Mouse (Mus musculus) lung, embryonic 15.5 days (tissue): ENCODE measurements around the gene Sh3bgrl2. TPM values are rescaled to one million over a fixed set of nuclear protein-coding genes. Genes with fewer than 3 reads are reported as not detected.
"Not testable (repeated sequence)": the region's sequence is repeated elsewhere in the genome, so short reads cannot be mapped to it uniquely, and the experiment has no call there.

Experiments
- ATAC-seq: fragments of 200-750 bp; cut with Nextera tagmentation; 2 replicates; pipeline ENCODE4 v1.8.0; 2017; ENCODE audit warnings: moderate number of reproducible peaks, borderline replicate concordance; ENCODE audit not compliant: low FRiP score, low TSS enrichment; ENCODE audit errors: extremely low read depth
- H3K27ac ChIP-seq: fragments of 300-500 bp; sonication (generic); 2 replicates; pipeline ENCODE4 v1.5.1; 2015; ENCODE audit warnings: moderate library complexity, mild to moderate bottlenecking, inconsistent platforms
- H3K27me3 ChIP-seq: fragments of 300-500 bp; sonication (generic); 2 replicates; pipeline ENCODE4 v1.6.1; 2015; ENCODE audit warnings: inconsistent platforms
- H3K36me3 ChIP-seq: fragments of 300-500 bp; sonication (generic); 2 replicates; pipeline ENCODE4 v1.6.1; 2015; ENCODE audit warnings: inconsistent platforms
- H3K4me1 ChIP-seq: fragments of 300-500 bp; sonication (generic); 2 replicates; pipeline ENCODE4 v1.6.1; 2015; ENCODE audit warnings: inconsistent platforms
- H3K4me2 ChIP-seq: fragments of 300-500 bp; sonication (generic); 2 replicates; pipeline ENCODE4 v1.6.1; 2015; ENCODE audit warnings: inconsistent platforms, mild to moderate bottlenecking, moderate library complexity
- H3K4me3 ChIP-seq: fragments of 300-500 bp; sonication (generic); 2 replicates; pipeline ENCODE4 v1.5.1; 2015; ENCODE audit warnings: mild to moderate bottlenecking, inconsistent platforms
- H3K9ac ChIP-seq: fragments of 300-500 bp; sonication (generic); 2 replicates; pipeline ENCODE4 v1.6.1; 2015; ENCODE audit warnings: inconsistent platforms
- H3K9me3 ChIP-seq: fragments of 300-500 bp; sonication (generic); 2 replicates; pipeline ENCODE4 v1.6.1; 2016; ENCODE audit warnings: inconsistent platforms
- WGBS: fragments of 180-500 bp; shearing (Covaris S2); methylation state at CpG from one replicate; pipeline ENCODE4 v1.1.7; 2015; 5-methylcytosine and 5-hydroxymethylcytosine counted together
- polyA plus RNA-seq: library from polyadenylated mRNA; unstranded; fragments of >200 nt; fragmentation: Nextera tagmentation; extraction: Ambion mirVana; gene quantifications from 2 replicates; pipeline ENCODE4 v1.2.1, GENCODE M21; 2015

Sh3bgrl2 gene
- polyA plus RNA-seq = 41.3 and 47.2 TPM in 2 replicates

GRCm38 (mm10) chr9:83547830-83548689 is at the start of gene Sh3bgrl2:
Sh3bgrl2 (plus strand) TSS chr9:83548327.
- no peaks in the 10 kb centered on the region for H3K27me3 ChIP-seq
- peak; percentile 94 for ATAC-seq
- H3K4me3 ChIP-seq = peak within 1 kb of the TSS; percentile 73
- H3K4me1 ChIP-seq = peaks cover 7% of the 10 kb centered on the region; the same call in 1 of the 2 replicates
- 2% methylated on average over 73 of the region's 76 CpGs for WGBS
- no peaks in the 10 kb centered on the region for H3K36me3 ChIP-seq
- peak within 1 kb of the TSS; percentile 82 for H3K4me2 ChIP-seq
- no peaks in the 10 kb centered on the region for H3K9me3 ChIP-seq
- peak within 1 kb of the TSS; percentile 59 for H3K9ac ChIP-seq
- H3K27ac ChIP-seq = 0 out of 2 replicates have a peak within 1 kb of the TSS, but pooled peaks have one; percentile 37

GRCm38 (mm10) chr9:83519081-83519480 is 29.0 kb upstream of the Sh3bgrl2 start:
- not testable (repeated sequence) for H3K27ac ChIP-seq, ATAC-seq, H3K4me1 ChIP-seq, H3K27me3 ChIP-seq, H3K9me3 ChIP-seq, H3K4me2 ChIP-seq, H3K4me3 ChIP-seq, H3K9ac ChIP-seq, H3K36me3 ChIP-seq
- WGBS = 72% methylated on average over 5 of the region's 5 CpGs

DNA sequence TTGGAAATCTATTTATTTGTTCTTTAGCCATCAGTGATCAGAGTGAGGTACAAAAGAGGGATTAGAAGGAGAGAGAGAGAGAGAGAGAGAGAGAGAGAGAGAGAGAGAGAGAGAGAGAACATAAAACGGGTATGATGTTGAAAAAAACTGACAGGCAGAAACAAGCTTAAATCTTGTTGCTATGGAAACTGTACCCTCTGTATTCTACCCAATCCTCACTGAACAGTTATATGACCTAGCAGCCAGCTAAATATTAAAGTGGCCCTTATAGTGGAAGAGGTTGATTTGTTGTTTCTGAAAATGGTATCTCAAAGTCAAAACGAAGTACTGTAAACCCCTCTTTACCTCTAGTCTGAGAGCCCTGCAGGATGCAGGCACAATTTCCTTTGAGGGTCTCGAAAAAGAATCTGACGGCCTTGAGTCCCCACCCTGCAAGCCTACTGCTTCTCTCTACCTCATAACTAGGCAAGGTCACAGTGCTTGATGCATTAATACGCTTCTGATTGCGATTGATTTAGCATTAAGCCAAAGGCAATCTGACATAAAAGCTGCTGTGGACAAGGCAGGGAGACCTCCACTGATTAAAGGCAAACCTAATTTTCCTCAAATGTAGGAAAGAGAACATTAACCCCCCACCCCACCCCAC is 28.5 kb upstream of the Sh3bgrl2 start:
- Histone ChIP-seq H3K36me3 (no peaks in the 10 kb centered on the region), H3K9me3 (no peaks in the 10 kb centered on the region), H3K4me3 (no peak overlapping the region), H3K27ac (no peak overlapping the region), H3K27me3 (no peaks in the 10 kb centered on the region), H3K9ac (no peak overlapping the region), H3K4me1 (no peaks in the 10 kb centered on the region), H3K4me2 (no peak overlapping the region)
- 72% methylated on average over 6 of the region's 6 CpGs for WGBS
- no peak for ATAC-seq

DNA sequence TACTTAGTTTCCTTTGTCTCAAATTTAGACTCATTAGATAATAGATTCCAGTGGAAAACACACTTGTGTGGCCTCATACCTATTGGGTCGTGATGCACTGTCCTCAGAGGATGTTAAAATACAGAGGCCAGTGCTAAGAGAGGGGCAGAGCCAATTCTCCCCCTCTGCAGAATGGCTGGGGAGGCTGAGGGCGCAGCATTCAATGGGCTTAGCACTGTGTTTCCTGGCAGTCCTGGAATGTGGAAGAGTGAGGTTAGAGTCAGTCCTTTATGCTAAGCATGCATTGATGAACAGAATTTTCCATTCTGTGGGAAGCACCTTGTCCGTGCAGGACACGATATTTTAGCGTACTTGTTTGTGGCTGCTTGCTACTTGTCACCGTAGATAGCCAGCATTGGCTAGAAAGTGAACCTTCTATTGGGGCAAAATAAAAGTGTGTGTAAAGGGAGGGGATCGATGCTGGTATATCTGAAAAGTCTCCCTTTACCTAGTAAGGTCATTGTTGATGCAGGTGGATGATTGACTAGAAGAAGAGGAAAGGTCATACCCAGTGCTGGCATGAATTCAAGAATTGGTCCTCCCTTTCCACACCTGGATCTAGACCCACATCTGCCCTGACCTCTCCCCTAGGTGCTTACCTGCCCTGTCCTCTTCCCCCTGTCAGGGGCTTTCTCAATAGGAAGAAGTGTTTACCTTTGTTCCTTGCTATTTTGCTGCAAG is 20.6 kb upstream of the Sh3bgrl2 start:
- Histone ChIP-seq H3K27me3 (no peaks in the 10 kb centered on the region), H3K36me3 (no peaks in the 10 kb centered on the region), H3K4me3 (no peak overlapping the region), H3K4me2 (no peak overlapping the region), H3K9ac (no peak overlapping the region), H3K4me1 (0 out of 2 replicates have a peak, but pooled peaks cover 4% of the 10 kb centered on the region), H3K27ac (no peak overlapping the region), H3K9me3 (no peaks in the 10 kb centered on the region)
- ATAC-seq = 0 out of 2 replicates have a peak, but pooled peaks have one; percentile 27
- WGBS = 62% methylated on average over 7 of the region's 7 CpGs

DNA sequence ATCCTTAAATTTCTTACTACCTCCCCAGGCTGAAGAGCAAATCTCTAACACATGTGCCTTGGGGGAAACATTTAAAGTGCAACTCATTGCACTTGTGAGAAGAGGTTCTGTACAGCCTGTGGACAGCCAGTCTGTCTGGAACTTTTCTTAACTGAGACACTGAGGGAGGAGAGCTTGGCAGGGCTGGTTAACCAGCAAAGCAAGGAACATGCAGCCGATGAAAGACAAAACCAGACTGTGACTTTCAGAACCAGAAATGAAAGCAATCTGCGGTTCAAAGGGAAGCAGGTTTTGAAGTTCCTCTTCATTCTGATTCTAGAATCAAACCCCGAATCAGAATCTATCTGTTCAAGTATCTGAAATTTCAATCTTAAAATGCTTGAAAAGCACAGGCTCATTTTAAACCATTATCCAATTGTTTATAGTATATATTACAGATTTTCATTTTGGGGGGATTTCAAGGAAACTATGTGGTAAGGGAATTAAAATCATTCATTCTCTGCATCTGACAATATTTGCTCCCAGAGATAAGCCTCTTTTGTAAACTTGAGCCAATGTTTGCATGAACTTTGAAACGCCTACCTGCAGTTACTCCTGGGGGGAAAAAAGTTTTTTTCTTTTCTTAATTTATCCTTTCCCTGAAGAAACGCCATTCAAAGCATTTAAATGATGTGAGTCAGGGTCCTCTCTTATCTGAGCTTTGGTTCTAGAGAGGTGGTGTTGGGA is 14.9 kb upstream of the Sh3bgrl2 start:
- Histone ChIP-seq H3K27ac (no peak overlapping the region), H3K4me2 (no peak overlapping the region), H3K27me3 (no peaks in the 10 kb centered on the region), H3K9me3 (no peaks in the 10 kb centered on the region), H3K4me1 (0 out of 2 replicates have a peak, but pooled peaks cover 3% of the 10 kb centered on the region), H3K9ac (no peak overlapping the region), H3K36me3 (no peaks in the 10 kb centered on the region), H3K4me3 (no peak overlapping the region)
- no peak for ATAC-seq
- WGBS = 47% methylated on average over 5 of the region's 5 CpGs

DNA sequence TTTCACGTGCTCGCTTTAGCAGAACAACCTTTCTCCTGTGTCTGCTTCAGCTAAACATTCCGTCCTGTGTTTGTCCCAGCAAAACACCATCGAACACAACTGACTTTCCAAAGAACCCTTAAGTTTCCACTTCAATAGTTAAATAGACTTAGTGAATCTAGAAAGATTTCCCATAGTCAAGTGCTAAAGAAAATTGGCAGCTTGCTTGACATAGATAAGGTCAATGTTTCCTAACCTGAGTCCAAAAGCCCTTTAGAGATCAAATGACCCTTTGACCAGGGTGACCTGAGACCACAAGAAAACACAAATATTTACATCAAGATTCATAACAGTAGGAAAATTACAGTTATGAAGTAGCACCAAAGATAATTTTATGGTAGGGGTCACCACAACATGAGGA is 11.2 kb upstream of the Sh3bgrl2 start:
- no peaks in the 10 kb centered on the region for H3K27me3 ChIP-seq
- H3K4me3 ChIP-seq = no peak overlapping the region
- H3K4me2 ChIP-seq = no peak overlapping the region
- H3K36me3 ChIP-seq = no peaks in the 10 kb centered on the region
- H3K9ac ChIP-seq = no peak overlapping the region
- H3K4me1 ChIP-seq = no peaks in the 10 kb centered on the region
- no peak for ATAC-seq
- no peak overlapping the region for H3K27ac ChIP-seq
- H3K9me3 ChIP-seq = no peaks in the 10 kb centered on the region
- 69% methylated on average over 4 of the region's 4 CpGs for WGBS

GRCm38 (mm10) chr9:83537510-83537909 is 10.6 kb upstream of the Sh3bgrl2 start:
- Histone ChIP-seq H3K9ac (no peak overlapping the region), H3K4me2 (no peak overlapping the region), H3K4me3 (no peak overlapping the region), H3K36me3 (no peaks in the 10 kb centered on the region), H3K27ac (no peak overlapping the region), H3K4me1 (no peaks in the 10 kb centered on the region), H3K9me3 (no peaks in the 10 kb centered on the region), H3K27me3 (no peaks in the 10 kb centered on the region)
- WGBS = 19% methylated on average over 2 of the region's 2 CpGs
- ATAC-seq = peak; percentile 15; the same call in 1 of the 2 replicates

DNA sequence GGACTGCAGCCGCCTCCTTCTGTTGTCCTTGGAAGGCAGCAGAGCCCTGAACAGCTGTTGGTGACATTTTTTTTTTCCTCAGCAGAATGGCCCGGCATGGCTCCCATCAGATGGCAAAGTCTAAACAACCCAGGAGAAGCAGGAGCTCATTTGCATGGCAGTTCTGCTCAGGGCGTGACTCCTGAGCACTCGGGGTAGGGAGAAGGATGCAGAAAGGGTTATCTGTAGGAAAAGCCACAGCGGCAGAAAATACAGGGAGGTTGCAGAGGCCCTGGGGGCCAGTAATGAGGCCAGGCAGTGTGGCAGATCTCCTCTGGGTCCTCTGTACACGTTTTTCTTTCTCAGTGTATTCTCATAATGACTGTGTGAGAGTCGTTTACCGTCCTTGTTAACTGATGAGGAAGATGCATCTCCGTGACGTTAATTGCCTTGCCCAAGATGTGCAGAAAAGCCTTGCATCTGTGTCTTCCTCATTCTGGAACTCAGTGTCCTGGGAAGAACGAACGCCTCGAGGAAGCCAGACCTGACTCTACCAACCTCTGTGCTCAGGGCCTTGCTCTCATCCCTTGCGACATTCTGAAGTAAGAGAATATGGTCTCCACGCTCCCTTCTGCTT is 10.1 kb upstream of the Sh3bgrl2 start:
- Histone ChIP-seq H3K9me3 (no peaks in the 10 kb centered on the region), H3K4me3 (no peak overlapping the region), H3K4me2 (no peak overlapping the region), H3K36me3 (no peaks in the 10 kb centered on the region), H3K4me1 (no peaks in the 10 kb centered on the region), H3K27me3 (no peaks in the 10 kb centered on the region), H3K9ac (no peak overlapping the region), H3K27ac (no peak overlapping the region)
- WGBS = 36% methylated on average over 15 of the region's 15 CpGs
- ATAC-seq = no peak

DNA sequence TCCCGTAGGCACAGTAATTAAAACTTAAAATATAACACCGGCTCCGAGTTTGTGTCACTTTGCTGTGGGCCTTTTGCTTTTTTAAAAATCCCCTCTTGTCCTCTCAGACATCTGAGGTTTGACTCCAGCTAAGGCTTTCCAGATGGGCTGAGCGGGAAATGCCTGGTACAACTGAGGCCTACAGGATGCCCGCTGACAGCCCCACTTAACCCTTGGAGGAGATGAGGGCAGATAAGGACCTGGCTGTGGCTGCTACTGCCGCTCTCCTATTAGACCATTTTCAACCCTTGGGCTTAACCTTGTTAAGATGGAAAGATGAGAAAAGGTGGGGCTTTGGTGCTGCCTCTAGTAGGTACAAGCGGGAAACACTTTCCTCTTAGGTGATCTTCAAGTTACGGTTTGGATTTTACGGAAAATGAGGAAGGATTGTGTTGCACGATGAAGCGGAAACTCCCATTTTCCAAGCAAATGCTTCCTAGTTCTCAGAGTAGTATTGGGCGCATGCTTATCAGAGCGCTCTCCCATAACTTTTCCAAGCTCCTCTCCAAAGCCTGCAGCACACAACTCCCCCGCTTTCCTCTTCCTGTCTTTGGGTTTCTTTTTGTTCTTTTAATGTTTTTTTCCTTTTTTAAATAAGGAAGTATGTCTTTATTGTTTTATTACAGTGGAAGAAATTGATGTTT is 8.2 kb upstream of the Sh3bgrl2 start:
- Histone ChIP-seq H3K9ac (no peak overlapping the region), H3K4me1 (no peaks in the 10 kb centered on the region), H3K27ac (no peak overlapping the region), H3K36me3 (no peaks in the 10 kb centered on the region), H3K4me3 (no peak overlapping the region), H3K27me3 (no peaks in the 10 kb centered on the region), H3K4me2 (no peak overlapping the region), H3K9me3 (no peaks in the 10 kb centered on the region)
- WGBS = 82% methylated on average over 14 of the region's 14 CpGs
- ATAC-seq = no peak

DNA sequence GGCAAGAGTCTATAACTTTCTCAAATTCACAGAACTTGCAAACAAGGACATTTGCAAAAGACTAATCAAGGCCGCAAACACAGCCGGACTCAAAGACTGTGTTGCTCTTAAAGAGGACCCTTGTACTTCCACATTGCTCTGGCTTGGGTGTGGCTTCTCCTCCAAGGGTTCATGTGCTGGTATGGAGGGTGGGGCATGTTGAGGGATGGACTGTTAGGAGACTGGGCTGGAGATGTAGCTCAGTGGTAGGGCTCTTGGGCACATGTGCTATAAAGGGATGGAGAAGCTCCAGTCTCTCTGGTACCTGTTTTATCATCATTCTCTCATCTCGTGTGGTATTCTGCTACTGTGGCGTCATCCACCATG is 7.7 kb upstream of the Sh3bgrl2 start:
- H3K27me3 ChIP-seq = no peaks in the 10 kb centered on the region
- H3K4me3 ChIP-seq = no peak overlapping the region
- WGBS = 84% methylated on average over 4 of the region's 4 CpGs
- H3K9me3 ChIP-seq = no peaks in the 10 kb centered on the region
- H3K27ac ChIP-seq = no peak overlapping the region
- H3K36me3 ChIP-seq = no peaks in the 10 kb centered on the region
- no peak overlapping the region for H3K9ac ChIP-seq
- no peaks in the 10 kb centered on the region for H3K4me1 ChIP-seq
- no peak for ATAC-seq
- H3K4me2 ChIP-seq = no peak overlapping the region

- Histone ChIP-seq H3K36me3 (no peaks in the 10 kb centered on the region), H3K4me2 (no peak overlapping the region), H3K9ac (no peak overlapping the region), H3K9me3 (no peaks in the 10 kb centered on the region), H3K4me3 (no peak overlapping the region), H3K27me3 (no peaks in the 10 kb centered on the region), H3K4me1 (no peaks in the 10 kb centered on the region), H3K27ac (no peak overlapping the region)
- ATAC-seq = no peak
- WGBS = 59% methylated on average over 3 of the region's 3 CpGs
These were observed 7.2 kb upstream of the Sh3bgrl2 start for GRCm38 (mm10) chr9:83540975-83541374.
